Mouse (Mus musculus) kidney, postnatal 0 days (tissue): ENCODE data around the gene Rdh16f2. TPM values are rescaled to one million over a fixed set of nuclear protein-coding genes. Genes with fewer than 3 reads are reported as not detected.
"Not testable (repeated sequence)": the region's sequence is repeated elsewhere in the genome, so short reads cannot be mapped to it uniquely, and the experiment has no call there.

ENCODE experiments used
- ATAC-seq: fragments of 200-750 bp; cut with Nextera tagmentation; replicated peaks from 2 replicates; pipeline ENCODE4 v1.8.0; 2017; ENCODE audit warnings: low read depth, moderate number of reproducible peaks, moderate TSS enrichment, moderate library complexity; ENCODE audit not compliant: low FRiP score
- DNase-seq: peaks from one replicate; pipeline ENCODE4 v3.0.0-alpha.2; 2016; ENCODE audit warnings: low spot score
- H3K27ac ChIP-seq: fragments of 300-500 bp; sonication (generic); 2 replicates; pipeline ENCODE4 v1.5.1; 2014; ENCODE audit warnings: mild to moderate bottlenecking
- H3K27me3 ChIP-seq: fragments of 300-500 bp; sonication (generic); 2 replicates; pipeline ENCODE4 v1.6.1; 2014; ENCODE audit warnings: low read length, mixed read lengths; ENCODE audit not compliant: insufficient read depth
- H3K36me3 ChIP-seq: fragments of 300-500 bp; sonication (generic); 2 replicates; pipeline ENCODE4 v1.6.1; 2014; ENCODE audit warnings: low read length, mixed read lengths; ENCODE audit not compliant: insufficient read depth
- H3K4me1 ChIP-seq: fragments of 300-500 bp; sonication (generic); replicated peaks from 2 replicates; pipeline ENCODE4 v1.6.1; 2014; ENCODE audit warnings: antibody characterized with exemption, low read length, mixed read lengths; ENCODE audit not compliant: insufficient read depth
- H3K4me2 ChIP-seq: fragments of 300-500 bp; sonication (generic); 2 replicates; pipeline ENCODE4 v1.6.1; 2014; ENCODE audit warnings: mild to moderate bottlenecking, low read length, moderate library complexity, mixed read lengths
- H3K4me3 ChIP-seq: fragments of 300-500 bp; sonication (generic); replicated peaks from 2 replicates; pipeline ENCODE4 v1.5.1; 2014; ENCODE audit warnings: low read depth, low read length
- H3K9ac ChIP-seq: fragments of 300-500 bp; sonication (generic); 2 replicates; pipeline ENCODE4 v1.6.1; 2014; ENCODE audit warnings: low read depth, low read length
- H3K9me3 ChIP-seq: fragments of 300-500 bp; sonication (generic); replicated peaks from 2 replicates; pipeline ENCODE4 v1.6.1; 2016; ENCODE audit warnings: low read length, inconsistent platforms, mixed read lengths
- CTCF ChIP-seq: IDR thresholded peaks from 2 replicates; pipeline ENCODE4 v1.5.1; 2016; ENCODE audit warnings: antibody characterized with exemption, low read depth, mild to moderate bottlenecking, moderate library complexity
- WGBS: fragments of 180-500 bp; shearing (Covaris S2); extraction: QIAGEN DNeasy Blood & Tissue Kit; methylation state at CpG from one replicate; pipeline ENCODE4 v1.1.7; 2014; 5-methylcytosine and 5-hydroxymethylcytosine counted together
- polyA plus RNA-seq: library from polyadenylated mRNA; unstranded; fragments of >200 nt; fragmentation: Nextera tagmentation; extraction: Ambion mirVana; gene quantifications from 2 replicates; pipeline ENCODE4 v1.2.1, GENCODE M21; 2015

Rdh16f2 gene
- polyA plus RNA-seq, 1 experiment from 2014 or later, result 2.3 TPM

GRCm38 (mm10) chr10:127907386-127907951 lies 41.2 kb downstream of the Rdh16f2 start:
- no peaks in the 10 kb centered on the region for H3K4me1 ChIP-seq
- no peaks in the 10 kb centered on the region for H3K36me3 ChIP-seq
- TF ChIP-seq CTCF, result no peak
- no peak for DNase-seq
- H3K9ac ChIP-seq, result no peak overlapping the region
- H3K4me2 ChIP-seq, result no peak overlapping the region
- no peak overlapping the region for H3K27ac ChIP-seq
- no peaks in the 10 kb centered on the region for H3K27me3 ChIP-seq
- no peak for ATAC-seq
- no peak overlapping the region for H3K4me3 ChIP-seq
- H3K9me3 ChIP-seq, result no peaks in the 10 kb centered on the region

- Histone ChIP-seq H3K9me3 (no peaks in the 10 kb centered on the region), H3K4me3 (no peak overlapping the region)
- ATAC-seq, result no peak
Observed at GRCm38 (mm10) chr10:127915578-127915977, 49.3 kb downstream of the Rdh16f2 start.

GRCm38 (mm10) chr10:127917183-127917582 lies 50.9 kb downstream of the Rdh16f2 start:
- H3K27ac ChIP-seq, H3K9me3 ChIP-seq: not testable (repeated sequence)
- 84% methylated on average over 3 of the region's 3 CpGs for WGBS

More at GRCm38 (mm10) chr10:127915578-127915977, 49.3 kb downstream of the Rdh16f2 start:
- no peaks in the 10 kb centered on the region for H3K4me1 ChIP-seq
- DNase-seq, result no peak
- H3K4me2 ChIP-seq, result no peak overlapping the region
- no peak overlapping the region for H3K27ac ChIP-seq
- H3K9ac ChIP-seq, result no peak overlapping the region
- 91% methylated on average over 1 of the region's 1 CpGs for WGBS
- TF ChIP-seq CTCF, result no peak
- no peaks in the 10 kb centered on the region for H3K27me3 ChIP-seq
- H3K36me3 ChIP-seq, result no peaks in the 10 kb centered on the region

GRCm38 (mm10) chr10:127917651-127918050 lies 51.4 kb downstream of the Rdh16f2 start:
- Histone ChIP-seq H3K9me3 (no peaks in the 10 kb centered on the region), H3K9ac (no peak overlapping the region), H3K36me3 (no peaks in the 10 kb centered on the region), H3K27me3 (no peaks in the 10 kb centered on the region), H3K27ac (no peak overlapping the region), H3K4me3 (no peak overlapping the region), H3K4me1 (no peaks in the 10 kb centered on the region), H3K4me2 (no peak overlapping the region)
- WGBS, result 95% methylated on average over 5 of the region's 5 CpGs
- DNase-seq (no peak), ATAC-seq (no peak)
- no peak for TF ChIP-seq CTCF

More at GRCm38 (mm10) chr10:127917183-127917582, 50.9 kb downstream of the Rdh16f2 start:
- not testable (repeated sequence) for H3K4me1 ChIP-seq, ATAC-seq, H3K27me3 ChIP-seq, H3K4me3 ChIP-seq, H3K9ac ChIP-seq, DNase-seq, H3K36me3 ChIP-seq, H3K4me2 ChIP-seq

- 47% methylated on average over 1 of the region's 1 CpGs for WGBS
- no peak for TF ChIP-seq CTCF
Observed at GRCm38 (mm10) chr10:127922241-127922640, 56.0 kb downstream of the Rdh16f2 start.

GRCm38 (mm10) chr10:127923024-127923423 lies 56.8 kb downstream of the Rdh16f2 start:
- WGBS, result 88% methylated on average over 8 of the region's 8 CpGs
- Histone ChIP-seq H3K9me3 (no peaks in the 10 kb centered on the region), H3K4me1 (0 out of 2 replicates have a peak, but pooled peaks cover 3% of the 10 kb centered on the region)

More at GRCm38 (mm10) chr10:127922241-127922640, 56.0 kb downstream of the Rdh16f2 start:
- Histone ChIP-seq H3K9ac (no peak overlapping the region), H3K9me3 (no peaks in the 10 kb centered on the region), H3K4me2 (no peak overlapping the region), H3K36me3 (no peaks in the 10 kb centered on the region), H3K27ac (no peak overlapping the region), H3K27me3 (no peaks in the 10 kb centered on the region), H3K4me3 (no peak overlapping the region), H3K4me1 (0 out of 2 replicates have a peak, but pooled peaks cover 3% of the 10 kb centered on the region)
- ATAC-seq (no peak), DNase-seq (no peak)

More at GRCm38 (mm10) chr10:127923024-127923423, 56.8 kb downstream of the Rdh16f2 start:
- no peak for TF ChIP-seq CTCF
- no peak overlapping the region for H3K27ac ChIP-seq
- H3K27me3 ChIP-seq, result no peaks in the 10 kb centered on the region
- H3K4me3 ChIP-seq, result no peak overlapping the region
- no peak overlapping the region for H3K4me2 ChIP-seq
- no peaks in the 10 kb centered on the region for H3K36me3 ChIP-seq
- ATAC-seq, result no peak
- no peak overlapping the region for H3K9ac ChIP-seq
- no peak for DNase-seq
